Mouse (Mus musculus) lung, adult 2 months (tissue): ENCODE results near the gene Vps13c.

ENCODE experiments used
- CTCF ChIP-seq: fragments of 200-500 bp; IDR thresholded peaks from 2 replicates; pipeline ENCODE4 v1.5.1; 2011; ENCODE audit warnings: mild to moderate bottlenecking, low read length, control low read depth; ENCODE audit not compliant: insufficient read depth
- POLR2A ChIP-seq: fragments of 200-500 bp; IDR thresholded peaks from 2 replicates; pipeline ENCODE4 v1.6.1; 2011; ENCODE audit warnings: low read depth, mild to moderate bottlenecking, control low read depth, low read length, borderline replicate concordance; ENCODE audit errors: extremely low read depth

DNA sequence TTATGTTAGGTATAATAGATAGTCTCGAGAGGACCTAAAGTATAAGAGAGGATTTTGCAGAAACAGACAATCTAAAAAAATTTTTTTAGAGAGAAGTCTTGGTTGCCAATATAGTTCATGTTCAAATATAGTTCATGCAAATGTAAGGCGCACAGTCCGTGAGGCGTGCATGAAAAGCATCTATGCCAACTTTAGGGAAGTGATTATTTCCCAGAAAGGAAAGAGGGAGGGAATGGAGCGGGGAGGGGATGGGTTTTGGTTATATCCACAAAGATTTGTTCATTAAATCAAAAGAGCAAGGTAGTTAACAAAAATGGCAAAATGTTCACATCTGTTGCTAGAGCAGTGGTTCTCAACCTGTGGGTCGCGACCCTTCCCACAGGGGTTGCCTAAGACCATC lies 166.4 kb downstream of the Vps13c start:
- TF ChIP-seq CTCF (no peak), POLR2A (no peak)
